Mouse (Mus musculus) layer of hippocampus, postnatal 14 days (tissue): Measurements from ENCODE around the gene Gps2. TPM values are rescaled to one million over a fixed set of nuclear protein-coding genes. Genes with fewer than 3 reads are reported as not detected.

ENCODE experiments used
- DNase-seq, 2 experiments: peaks; one replicate each; pipeline ENCODE4 v3.0.0; 2021 to 2022; ENCODE audit warnings: low spot score in 2 of 2, mixed read lengths in 1 of 2
- long read RNA-seq, 2 experiments: library from polyadenylated mRNA; stranded (forward); transcript quantifications; one replicate each; pipeline ENCODE4 v2.0.0; 2021
- total RNA-seq, 2 experiments: library from RNA; stranded (reverse); gene quantifications; 2 replicates each; pipeline ENCODE4 v1.2.3; 2021

The Gps2 gene
- total RNA-seq = 10 to 100 TPM; 28.5 to 29.3 TPM
- long read RNA-seq, experiment 1, transcript Gps2-201 (10 exons, 1,220 nt) = major isoform, 12 of 33 reads
- long read RNA-seq, experiment 1, transcript Gps2-203 (11 exons, 1,159 nt) = minor isoform, 10 of 33 reads
- long read RNA-seq, experiment 1, partial matches to known transcripts = 3 of 33 reads
- long read RNA-seq, experiment 1, other reads (novel, unspliced or antisense) = 8 of 33 reads
- long read RNA-seq, experiment 2, transcript Gps2-201 (10 exons, 1,220 nt) = minor isoform, 14 of 44 reads
- long read RNA-seq, experiment 2, transcript Gps2-203 (11 exons, 1,159 nt) = major isoform, 16 of 44 reads
- long read RNA-seq, experiment 2, partial matches to known transcripts = 9 of 44 reads
- long read RNA-seq, experiment 2, other reads (novel, unspliced or antisense) = 5 of 44 reads

GRCm38 (mm10) chr11:69913554-69914371, at the start of gene Gps2:
Gene Gps2, plus strand, starts transcription at chr11:69913888.
- peak; percentile 93 to 95 for DNase-seq

- DNase-seq = no peak
Measured at GRCm38 (mm10) chr11:69864138-69864860, 49.4 kb upstream of the Gps2 start.

- no peak for DNase-seq
Measured at GRCm38 (mm10) chr11:69865561-69865960, 48.1 kb upstream of the Gps2 start.

- DNase-seq = no peak
Measured at GRCm38 (mm10) chr11:69867335-69867734, 46.4 kb upstream of the Gps2 start.

GRCm38 (mm10) chr11:69870289-69871069, 43.2 kb upstream of the Gps2 start:
- no peak for DNase-seq

- no peak for DNase-seq
Measured at GRCm38 (mm10) chr11:69871822-69872221, 41.9 kb upstream of the Gps2 start.

GRCm38 (mm10) chr11:69872451-69872850, 41.2 kb upstream of the Gps2 start:
- no peak for DNase-seq

- peak; percentile 51 to 63 for DNase-seq
Measured at GRCm38 (mm10) chr11:69876186-69876585, 37.5 kb upstream of the Gps2 start.

- DNase-seq = peak; percentile 81 to 86
Measured at GRCm38 (mm10) chr11:69876867-69877266, 36.8 kb upstream of the Gps2 start.

- DNase-seq = no peak
Measured at GRCm38 (mm10) chr11:69877878-69878277, 35.8 kb upstream of the Gps2 start, which contains the start of gene Tmem95. Gene Tmem95, minus strand, starts transcription at chr11:69878018.

GRCm38 (mm10) chr11:69878399-69878798, 35.3 kb upstream of the Gps2 start:
- no peak for DNase-seq

- DNase-seq = no peak
Measured at GRCm38 (mm10) chr11:69878952-69879351, 34.7 kb upstream of the Gps2 start.

GRCm38 (mm10) chr11:69879711-69880110, 34.0 kb upstream of the Gps2 start:
- DNase-seq = no peak

- DNase-seq = peak; percentile 36 to 47
Measured at GRCm38 (mm10) chr11:69880506-69880852, 33.2 kb upstream of the Gps2 start.

- DNase-seq = peak; percentile 57 to 72
Measured at GRCm38 (mm10) chr11:69880853-69881603, 32.7 kb upstream of the Gps2 start, which contains the start of gene Kctd11. Gene Kctd11, minus strand, starts transcription at chr11:69881406.

GRCm38 (mm10) chr11:69881787-69882670, 31.7 kb upstream of the Gps2 start:
- no peak for DNase-seq

- DNase-seq = no peak
Measured at GRCm38 (mm10) chr11:69883066-69883465, 30.6 kb upstream of the Gps2 start.

GRCm38 (mm10) chr11:69883527-69884151, 30.0 kb upstream of the Gps2 start:
- DNase-seq = no peak
